Mouse (Mus musculus): ENCODE results near the gene Atp6ap2. TPM values are rescaled to one million over a fixed set of nuclear protein-coding genes. Genes with fewer than 3 reads are reported as not detected.
"Not testable (repeated sequence)": the region's sequence is repeated elsewhere in the genome, so short reads cannot be mapped to it uniquely, and the experiment has no call there.

Atp6ap2 gene
- polyA plus RNA-seq, 1 experiment from 2014 or later = 90.5 TPM

DNA sequence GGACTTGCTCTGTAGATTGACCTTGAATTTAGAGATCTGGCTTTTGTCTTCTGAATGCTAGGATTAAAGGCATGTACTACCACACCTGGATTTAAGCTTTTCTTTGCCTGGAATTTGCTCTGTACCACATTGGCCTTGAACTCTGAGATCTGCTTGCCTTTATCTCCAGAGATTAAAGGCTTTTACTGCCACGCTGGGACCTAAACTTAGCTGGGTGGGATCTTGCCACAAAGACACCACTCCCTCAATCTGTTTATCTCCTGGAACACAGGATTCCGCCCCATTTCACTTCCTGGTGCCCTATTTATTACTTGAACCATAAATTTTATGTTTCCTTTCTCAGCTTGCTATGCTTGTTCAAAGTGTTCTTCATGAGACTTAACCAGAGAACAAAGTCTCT, 23.6 kb downstream of the Atp6ap2 start:
- ATAC-seq = no peak
- CTCF ChIA-PET = no interaction called here
- DNase-seq (ENCODE audit: low read depth, low spot score) = no peak

DNA sequence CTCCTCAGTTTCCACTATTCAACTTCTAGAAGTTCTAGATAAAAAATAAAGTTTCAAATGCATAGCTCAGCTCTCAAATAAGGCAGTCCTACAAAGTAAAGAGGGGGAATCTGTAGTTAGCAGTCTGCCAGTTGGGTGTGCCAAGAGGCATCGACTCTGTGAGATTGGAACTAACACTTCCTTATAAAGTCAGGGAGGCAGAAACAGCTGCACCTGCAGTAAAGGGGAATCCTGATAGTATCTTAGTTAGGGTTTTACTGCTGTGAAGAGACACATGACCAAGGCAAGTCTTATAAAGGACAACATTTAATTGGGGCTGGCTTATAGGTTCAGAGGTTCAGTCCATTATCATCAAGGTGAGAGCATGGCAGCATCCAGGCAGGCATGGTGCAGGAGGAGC, 24.8 kb downstream of the Atp6ap2 start:
- CTCF ChIA-PET; DNase-seq (ENCODE audit: low read depth, low spot score); ATAC-seq; in situ Hi-C loops (cut with MboI; ENCODE audit: low pct_unique_long_range_greater_than_20kb); POLR2A ChIA-PET: not testable (repeated sequence)
- H3K27me3 ChIP-seq = peaks cover 12% of the 10 kb centered on the region

More for the DNA sequence above, 23.6 kb downstream of the Atp6ap2 start:
- peaks cover 12% of the 10 kb centered on the region for H3K27me3 ChIP-seq
- no peak for TF ChIP-seq CTCF (IDR thresholded peaks at IDR 0.05)
- in situ Hi-C loops (cut with MboI; ENCODE audit: low pct_unique_long_range_greater_than_20kb) = no loop called here
- POLR2A ChIA-PET = no interaction called here

DNA sequence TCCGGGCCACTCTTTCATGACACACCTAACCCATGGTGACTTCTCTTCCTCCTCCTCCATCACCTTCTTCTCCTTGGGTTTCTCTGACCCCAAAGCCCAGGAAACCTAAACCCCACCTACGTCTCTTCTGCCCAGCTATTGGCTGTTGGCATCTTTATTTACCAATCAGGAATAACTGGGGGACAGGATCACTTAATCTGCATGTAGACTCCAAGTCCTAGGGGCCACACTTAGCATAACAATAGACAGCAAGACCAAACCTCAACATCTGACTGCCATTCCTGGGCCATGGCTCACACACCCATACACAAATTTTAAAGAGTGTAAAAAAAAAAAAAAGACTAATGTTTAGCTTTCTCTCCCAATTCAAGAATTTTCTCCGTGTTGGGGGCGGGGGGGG, 37.5 kb downstream of the Atp6ap2 start:
- peaks cover 15% of the 10 kb centered on the region for H3K27me3 ChIP-seq
- in situ Hi-C loops (cut with MboI; ENCODE audit: low pct_unique_long_range_greater_than_20kb) = no loop called here
- POLR2A ChIA-PET = no interaction called here
- no peak for ATAC-seq
- no peak for DNase-seq (ENCODE audit: low read depth, low spot score)
- TF ChIP-seq CTCF (IDR thresholded peaks at IDR 0.05) = no peak
- CTCF ChIA-PET = interaction anchor here (1.6 kb wide), 1 partner anchor 11 kb away, joined by 3 read pairs; no protein-coding TSS in a partner anchor

DNA sequence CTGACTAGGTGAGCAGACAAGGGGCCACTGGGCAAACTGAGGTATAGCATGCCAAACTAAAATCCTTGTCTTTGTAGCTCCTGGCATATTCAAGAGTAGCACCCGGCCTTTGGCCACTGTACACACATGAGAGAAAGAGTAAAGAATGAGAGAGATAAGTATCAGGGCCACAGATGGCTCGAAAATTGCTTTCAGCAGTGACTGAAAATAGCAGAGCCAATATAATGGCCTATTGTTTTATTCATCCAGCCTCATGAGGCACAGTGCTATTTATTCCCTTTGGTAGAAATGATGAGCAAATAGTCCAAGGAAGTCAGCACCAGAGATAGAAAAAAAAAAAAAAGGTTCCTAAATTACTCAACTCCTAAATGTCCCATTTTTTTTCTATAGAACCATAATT, 57.4 kb downstream of the Atp6ap2 start:
- ATAC-seq = no peak
- TF ChIP-seq CTCF (IDR thresholded peaks at IDR 0.05) = no peak
- peaks cover 21% of the 10 kb centered on the region for H3K27me3 ChIP-seq
- DNase-seq (ENCODE audit: low read depth, low spot score) = no peak
- ChIA-PET CTCF (no interaction called here), POLR2A (no interaction called here)
- in situ Hi-C loops (cut with MboI; ENCODE audit: low pct_unique_long_range_greater_than_20kb) = no loop called here

DNA sequence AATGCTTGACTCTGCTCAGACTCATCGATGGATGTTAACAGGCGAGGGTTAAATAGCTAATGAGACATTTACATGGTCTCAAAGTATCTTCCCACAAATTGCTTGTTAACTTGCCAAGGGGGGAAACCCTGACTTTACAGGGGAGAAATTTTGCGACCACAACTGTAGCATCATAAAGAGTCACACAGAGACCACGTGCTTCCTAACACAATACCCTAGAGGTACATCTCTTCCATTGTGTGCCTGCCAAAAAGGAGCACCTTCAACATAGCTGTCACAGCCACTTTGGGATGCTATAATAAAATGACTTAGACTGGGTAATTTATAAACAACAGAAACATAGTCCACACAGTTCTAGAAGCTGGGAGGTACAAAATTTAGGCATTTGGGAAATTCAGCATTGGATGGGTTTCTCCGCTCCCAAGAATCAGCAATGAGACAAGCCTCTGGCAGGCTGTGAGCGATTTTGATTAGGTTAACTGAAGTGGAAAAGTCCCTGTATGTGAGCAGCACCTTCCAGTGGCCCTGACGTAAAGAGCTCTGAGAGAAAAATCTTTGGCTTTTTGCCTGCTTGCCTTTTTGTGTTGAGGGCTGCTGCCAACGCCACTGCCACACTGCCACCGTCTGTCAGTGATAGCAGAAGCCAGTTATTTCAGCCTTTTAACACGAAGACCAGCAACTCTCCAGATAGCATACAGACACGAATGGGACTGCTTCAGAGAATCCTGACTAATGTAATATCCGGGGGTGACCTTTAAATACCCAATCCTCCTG, 58.1 kb downstream of the Atp6ap2 start:
- no peak for TF ChIP-seq CTCF (IDR thresholded peaks at IDR 0.05)
- H3K27me3 ChIP-seq = peaks cover 18% of the 10 kb centered on the region
- ChIA-PET POLR2A (no interaction called here), CTCF (no interaction called here)
- DNase-seq (ENCODE audit: low read depth, low spot score) = no peak
- no peak for ATAC-seq
- in situ Hi-C loops (cut with MboI; ENCODE audit: low pct_unique_long_range_greater_than_20kb) = no loop called here

DNA sequence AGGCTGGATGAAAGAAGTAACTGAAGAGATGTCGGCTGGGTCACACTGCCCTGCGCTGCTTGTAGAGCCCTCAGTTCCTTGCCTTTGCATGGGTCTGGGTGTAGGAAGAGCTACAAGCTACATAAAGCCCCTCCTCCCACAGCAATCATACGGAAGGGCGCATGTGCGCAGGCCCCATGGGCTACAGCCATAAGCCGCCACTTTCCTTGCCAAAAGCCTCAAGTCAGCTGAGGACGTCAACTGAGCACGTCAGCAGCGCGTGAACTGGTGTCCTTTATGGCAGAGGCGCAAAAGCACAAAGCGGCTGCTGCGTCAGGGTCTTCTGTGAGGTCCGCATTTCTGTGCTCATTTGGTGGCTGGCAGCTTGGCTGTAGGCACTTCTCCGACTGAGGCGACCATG, 64.3 kb downstream of the Atp6ap2 start:
- no peak for DNase-seq (ENCODE audit: low read depth, low spot score)
- CTCF ChIA-PET = no interaction called here
- H3K27me3 ChIP-seq = peaks cover 12% of the 10 kb centered on the region
- in situ Hi-C loops (cut with MboI; ENCODE audit: low pct_unique_long_range_greater_than_20kb) = no loop called here
- no peak for TF ChIP-seq CTCF (IDR thresholded peaks at IDR 0.05)
- no peak for ATAC-seq
- POLR2A ChIA-PET = interaction anchor here (0.7 kb wide), 1 partner anchor 125 kb away, joined by 3 read pairs; no protein-coding TSS in a partner anchor

DNA sequence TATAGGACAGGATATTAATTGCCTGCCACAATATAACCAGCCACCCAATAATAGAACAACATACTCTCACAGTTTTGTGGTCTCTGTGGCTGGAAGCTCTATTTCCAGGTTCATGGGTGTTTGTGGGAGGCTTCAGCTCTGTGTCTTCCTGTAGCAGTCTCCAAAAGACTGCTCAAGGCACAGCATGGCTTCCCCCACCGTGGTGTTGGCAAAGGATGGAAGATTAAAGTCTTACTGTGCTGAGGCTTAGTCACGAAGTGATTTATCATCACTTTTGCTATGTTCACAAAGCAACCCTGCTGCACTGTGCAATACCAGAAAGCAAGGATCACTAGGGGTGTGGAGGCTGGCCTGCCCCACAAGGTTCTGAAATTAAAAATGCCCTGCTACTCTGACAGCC, 66.3 kb downstream of the Atp6ap2 start:
- DNase-seq (ENCODE audit: low read depth, low spot score) = no peak
- CTCF ChIA-PET = interaction anchor here (1.7 kb wide), 1 partner anchor 16 kb away, joined by 3 read pairs; no protein-coding TSS in a partner anchor
- TF ChIP-seq CTCF (IDR thresholded peaks at IDR 0.05) = no peak
- POLR2A ChIA-PET = no interaction called here
- in situ Hi-C loops (cut with MboI; ENCODE audit: low pct_unique_long_range_greater_than_20kb) = no loop called here
- ATAC-seq = no peak
- H3K27me3 ChIP-seq = peaks cover 5% of the 10 kb centered on the region

Other genes with a start within 250 kb of the Atp6ap2 start
- gene 1810030O07Rik, start 85.9 kb downstream of the Atp6ap2 start, polyA plus RNA-seq (2021) = 32.3 TPM
- 26.5 TPM for gene Med14, start 174.3 kb downstream of the Atp6ap2 start, polyA plus RNA-seq (2021)

Measured in Patski (cell line).